In the genomic region with DNA sequence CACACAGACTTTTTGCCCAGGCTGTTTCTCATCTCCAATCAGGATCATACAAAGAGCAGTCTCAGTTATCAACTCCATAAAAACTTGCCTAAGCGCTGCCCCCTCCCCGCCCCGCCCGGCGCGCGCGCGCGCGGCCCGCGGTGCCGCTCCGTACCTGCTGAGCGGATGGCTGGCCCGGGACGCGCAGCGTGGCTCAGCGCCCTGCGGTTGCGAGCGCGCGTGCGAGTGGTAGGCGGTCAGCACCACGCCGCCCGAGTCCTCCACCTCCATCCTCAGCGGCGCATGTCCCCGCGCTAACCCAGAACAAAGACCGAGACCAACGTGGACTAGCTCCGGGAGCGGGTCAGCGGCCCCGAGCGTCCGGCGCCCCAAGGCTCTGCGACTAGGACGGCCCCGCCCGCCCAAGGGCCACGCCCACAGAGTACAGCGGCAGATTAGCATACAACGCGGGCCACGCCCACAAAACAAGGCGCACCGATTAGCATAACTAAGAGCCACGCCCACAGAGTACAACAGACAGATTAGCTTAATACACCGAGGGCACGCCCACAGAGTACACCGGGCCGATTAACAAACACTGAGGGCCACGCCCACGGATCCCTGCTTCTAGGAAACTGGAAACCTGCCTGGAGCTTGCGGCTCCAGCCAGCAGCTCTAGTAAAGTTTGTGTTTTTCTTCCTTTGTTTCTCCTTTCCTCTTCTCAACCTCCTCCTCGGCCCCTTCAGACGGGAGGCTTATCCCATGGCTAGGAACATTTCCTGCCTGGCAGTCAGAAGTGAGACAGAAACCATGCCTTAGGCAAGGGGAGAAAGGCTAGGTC, we compare ENCODE assay signal across 8 mouse cellular contexts. TPM values are rescaled to one million over a fixed set of nuclear protein-coding genes. Genes with fewer than 3 reads are reported as not detected.
A peak's percentile ranks its signal among the peaks of the same experiment; 100 is the strongest.
DNase-seq lines count a peak whose midpoint lies in the region; ATAC-seq and TF ChIP-seq lines count a peak whose summit lies in the region.

A gene (minus strand): TSS at position 380 of the 820 bp plus-strand sequence.

- peak; percentile 91 for ATAC-seq in megakaryocyte, adult 5-6 weeks (ENCODE audit: poor library complexity, severe bottlenecking)

- no peaks in the 10 kb centered on the region for H3K4me1 ChIP-seq in cortical plate, adult 2 months (ENCODE audit: control insufficient read depth, insufficient read depth, low read length)

- no peak within 1 kb of the TSS for H3K27ac ChIP-seq in cortical plate, adult 2 months (ENCODE audit: insufficient read depth, low read length)

- peak; percentile 82 to 88 for DNase-seq in adrenal gland, adult 18-20 months (ENCODE audit: low spot score in 2 of 2)
- DNase-seq in gastrocnemius, postnatal 10 days, result peak; percentile 85
- peak; percentile 91 for DNase-seq in hindlimb bud, embryonic 11.5 days (ENCODE audit: extremely low spot score, low read depth, low spot score)
- DNase-seq in left cerebral cortex, adult 8-10 months (ENCODE audit: low spot score in 2 of 2), result peak; percentile 18 to 63
- peak; percentile 62 for DNase-seq in right cerebral cortex, adult 18-20 months
- peak; percentile 76 for DNase-seq in urinary bladder, adult 2 months (ENCODE audit: low spot score)

- TF ChIP-seq POLR2A in cortical plate, adult 2 months (IDR thresholded peaks at IDR 0.05; ENCODE audit: extremely low read depth, insufficient read depth, low read length), result no peak

- TF ChIP-seq CTCF in cortical plate, adult 2 months (IDR thresholded peaks at IDR 0.05; ENCODE audit: extremely low read depth, insufficient read depth, low read length), result no peak

- H3K4me3 ChIP-seq in cortical plate, adult 2 months (ENCODE audit: insufficient read depth, low read length), result peak within 1 kb of the TSS; percentile 35

RNA-seq across cellular contexts. Expression of the gene that starts here (rescaled TPM):
- 10 to 100 TPM in 1 of 2 experiments, 1 to 10 TPM in 1; 7.4 to 21.9 TPM for total RNA-seq in adrenal gland, adult 18-20 months (2021)
- polyA plus RNA-seq in cortical plate, adult 2 months (2012; rRNA removed), result 0.19 and 0.38 TPM in 2 replicates
- total RNA-seq in gastrocnemius, postnatal 10 days (2021), result 10 to 100 TPM in 1 of 2 experiments, 1 to 10 TPM in 1; 8.2 to 10.9 TPM
- under 1 TPM; 0.51 to 0.68 (median 0.62) TPM for total RNA-seq in left cerebral cortex, adult 8-10 months (2022)
- total RNA-seq in megakaryocyte, adult 5-6 weeks (2015), result 0.54 and 0.84 TPM in 2 replicates
- 0.29 and 0.37 TPM in 2 replicates for total RNA-seq in megakaryocyte, adult 5-6 weeks (2017)
- 9.3 and 9.7 TPM in 2 replicates for polyA plus RNA-seq in urinary bladder, adult 2 months (2012; rRNA removed)

Comparison
In these comparisons a context has a peak if more than half of its experiments do, and no peak if none do; other contexts are left out.
1. RNA of the gene that starts here (total RNA-seq): 7.4 to 21.9 TPM in adrenal gland, adult 18-20 months and 8.2 to 10.9 TPM in gastrocnemius, postnatal 10 days; 0.51 to 0.68 TPM in left cerebral cortex, adult 8-10 months and 0.29 to 0.84 TPM in megakaryocyte, adult 5-6 weeks; every median in the first group is over 4 times any median in the second.
2. Peak in DNase-seq in left cerebral cortex, adult 8-10 months; RNA of the gene not detected or under 1 TPM.
3. Peak in ATAC-seq in megakaryocyte, adult 5-6 weeks; RNA of the gene not detected or under 1 TPM.
4. DNase-seq: peak in every context shown above with its lines; median percentile 91 in hindlimb bud, embryonic 11.5 days; 85 in adrenal gland, adult 18-20 months; 85 in gastrocnemius, postnatal 10 days; 76 in urinary bladder, adult 2 months; 62 in right cerebral cortex, adult 18-20 months; 40 in left cerebral cortex, adult 8-10 months.